Mouse (Mus musculus) skeletal muscle tissue, adult 2 months (tissue): ENCODE data around the gene Rdh14.

Experiments used
- DNase-seq: peaks from one replicate; pipeline ENCODE4 v3.0.0-alpha.2; 2012; ENCODE audit warnings: low read depth, low spot score

Rdh14 gene

GRCm38 (mm10) chr12:10390671-10391441, at the start of gene Rdh14:
Rdh14 (plus strand) TSS chr12:10390772.
- peak; percentile 91 for DNase-seq

DNA sequence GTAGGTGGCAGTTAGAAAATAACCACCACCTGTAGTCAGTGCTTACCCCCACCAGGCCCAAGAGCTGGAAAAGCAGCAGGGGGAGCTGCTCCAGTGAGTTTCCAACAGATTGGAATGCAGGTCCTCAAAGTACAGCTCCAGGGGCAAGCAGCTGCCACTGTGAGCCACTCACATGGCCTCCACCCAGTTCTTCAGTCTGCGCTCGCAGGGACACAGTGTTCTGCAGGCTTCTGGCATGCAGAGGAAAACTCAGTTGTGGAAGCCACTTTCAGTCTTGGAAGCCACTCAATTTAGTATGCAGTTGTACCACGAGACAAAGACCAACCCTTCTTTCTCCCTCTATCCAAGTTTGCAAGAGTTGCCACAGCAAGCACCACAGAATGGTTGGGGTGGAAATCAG, 39.9 kb upstream of the Rdh14 start:
- peak; percentile 42 for DNase-seq

DNA sequence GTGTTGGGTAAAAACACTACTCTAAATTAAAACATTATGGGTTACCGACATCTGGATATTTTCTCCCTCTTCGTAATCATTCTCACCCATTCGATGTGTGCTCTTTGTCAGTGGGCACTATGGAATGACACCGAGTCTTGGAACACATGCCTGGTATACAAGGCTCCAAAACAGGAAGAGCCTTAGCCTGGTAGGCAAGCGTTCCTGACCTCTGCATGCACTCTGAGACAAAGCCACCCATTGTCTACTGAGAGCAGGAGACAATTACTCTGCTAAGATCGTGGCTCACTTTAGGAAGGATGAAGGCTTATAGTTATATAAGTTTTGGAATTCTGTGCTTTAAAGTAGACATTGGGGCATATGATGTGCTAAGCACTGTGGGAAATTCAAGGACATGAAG, 32.8 kb upstream of the Rdh14 start:
- DNase-seq, result no peak

- DNase-seq, result no peak
These were observed 20.9 kb upstream of the Rdh14 start, which contains the start of gene Nt5c1b for GRCm38 (mm10) chr12:10369673-10370072. Nt5c1b (plus strand) TSS chr12:10369973.

GRCm38 (mm10) chr12:10400788-10401187, 10.2 kb downstream of the Rdh14 start:
- no peak for DNase-seq

GRCm38 (mm10) chr12:10402421-10403115, 12.0 kb downstream of the Rdh14 start:
- no peak for DNase-seq

DNA sequence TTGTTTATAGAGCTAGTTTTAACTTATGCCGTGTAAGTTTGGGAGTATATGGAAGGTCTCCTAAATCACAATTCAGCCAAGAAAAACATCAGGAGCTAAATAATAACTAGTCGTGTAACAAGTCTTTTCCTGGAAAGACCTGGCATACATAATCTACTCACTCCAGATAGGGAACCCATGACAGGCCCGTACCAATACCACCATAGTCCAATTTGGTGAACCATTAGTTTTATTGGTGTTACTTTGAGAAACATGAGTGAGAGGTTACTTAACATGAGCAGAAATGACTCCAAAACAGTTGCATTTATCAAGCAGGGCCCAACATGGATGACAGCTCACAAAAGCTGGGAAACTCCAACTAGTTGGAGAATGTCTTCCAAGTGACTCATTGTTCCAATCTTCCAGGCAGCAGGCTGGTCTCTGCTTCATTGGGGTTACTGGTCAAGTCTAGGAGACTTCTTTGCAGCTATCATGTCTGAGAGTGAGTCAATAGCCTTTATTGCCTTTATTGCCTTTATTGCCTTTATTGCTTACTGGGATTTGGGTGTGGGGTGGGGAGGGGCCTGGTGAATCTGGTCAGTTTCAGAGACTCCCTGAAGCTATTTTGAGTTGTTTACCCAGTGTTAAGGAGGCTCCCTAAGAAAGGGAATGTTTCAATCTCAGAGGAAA, 20.1 kb downstream of the Rdh14 start:
- no peak for DNase-seq

DNA sequence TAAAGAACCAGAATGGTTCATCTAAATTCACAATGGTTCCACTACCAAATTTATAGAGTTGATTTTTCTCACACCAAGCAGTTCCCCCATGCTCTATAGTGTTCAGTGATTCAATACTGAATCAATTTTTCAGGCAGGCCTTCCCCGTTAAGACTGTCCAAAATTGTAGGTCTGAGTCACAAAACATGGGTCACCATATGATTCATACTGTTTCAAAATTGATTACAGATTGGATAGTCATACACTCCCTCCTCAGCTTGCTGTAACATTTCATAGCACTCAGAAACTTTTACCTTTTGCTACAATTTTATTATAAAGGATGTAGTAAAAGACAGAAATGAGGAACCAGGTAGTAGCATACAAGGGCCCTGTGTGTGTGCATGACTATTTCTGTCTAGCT, 20.9 kb downstream of the Rdh14 start:
- no peak for DNase-seq

DNA sequence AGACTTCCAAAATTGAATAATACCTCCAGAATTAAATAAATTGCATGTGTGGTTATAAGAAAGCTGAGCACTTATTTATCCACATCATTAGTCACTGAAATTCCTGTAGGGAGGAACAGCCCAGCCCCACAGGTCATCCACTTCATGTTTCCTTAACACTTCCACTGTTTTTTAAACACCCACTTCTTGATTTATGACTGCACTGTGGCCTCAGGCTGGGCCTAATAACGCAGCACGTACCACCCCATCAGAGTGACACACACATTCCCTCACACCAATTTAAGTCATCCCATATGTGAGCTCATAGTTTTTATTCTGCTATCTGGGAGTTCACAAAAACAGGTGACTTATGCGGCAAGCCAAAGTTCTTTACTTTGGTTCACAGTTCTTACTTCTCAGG, 31.8 kb downstream of the Rdh14 start:
- peak; percentile 26 for DNase-seq

DNA sequence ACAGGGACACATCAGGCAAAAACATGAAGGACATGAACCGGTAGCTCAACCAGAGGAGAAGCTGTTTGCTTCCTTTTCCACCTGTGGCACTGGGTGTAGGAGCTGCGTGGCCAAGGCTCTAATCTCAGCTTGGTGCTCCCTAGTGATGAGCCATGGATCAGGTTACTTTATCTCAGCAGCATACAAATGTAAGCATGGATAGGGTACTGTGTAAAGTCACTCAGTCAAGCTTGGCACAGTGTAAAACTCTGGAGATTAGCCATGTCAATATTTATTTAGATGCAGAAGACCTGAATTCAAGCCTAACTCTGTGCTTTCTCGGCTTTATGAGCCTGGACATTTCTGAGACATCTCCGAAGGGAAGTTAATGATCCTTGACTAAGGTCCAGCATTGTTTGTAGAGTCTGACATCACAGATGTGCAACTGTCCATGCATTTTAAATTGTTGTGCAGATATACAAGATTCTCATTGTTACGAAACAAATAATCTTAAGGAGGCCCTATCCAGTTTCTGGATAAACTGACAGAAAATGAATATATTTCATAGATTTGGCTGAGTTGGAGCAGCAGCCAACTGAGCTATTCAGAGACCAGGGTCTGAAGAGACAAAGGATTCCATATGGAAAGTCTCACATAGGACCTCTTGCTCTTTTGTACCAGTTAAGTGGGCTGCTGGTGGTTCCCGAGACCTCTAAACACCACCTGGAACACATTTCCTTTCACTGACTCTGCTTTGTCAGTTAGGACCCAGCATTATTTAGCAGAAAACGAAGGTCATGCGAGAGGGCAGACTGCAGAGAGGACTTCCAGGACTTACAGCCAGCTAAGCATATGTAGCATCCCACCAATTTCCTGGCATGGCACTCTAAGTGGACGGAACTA, 35.7 kb downstream of the Rdh14 start:
- no peak for DNase-seq

- DNase-seq, result no peak
These were observed 40.4 kb downstream of the Rdh14 start for GRCm38 (mm10) chr12:10430999-10431398.

GRCm38 (mm10) chr12:10438054-10439001, 47.8 kb downstream of the Rdh14 start:
- peak; percentile 70 for DNase-seq

DNA sequence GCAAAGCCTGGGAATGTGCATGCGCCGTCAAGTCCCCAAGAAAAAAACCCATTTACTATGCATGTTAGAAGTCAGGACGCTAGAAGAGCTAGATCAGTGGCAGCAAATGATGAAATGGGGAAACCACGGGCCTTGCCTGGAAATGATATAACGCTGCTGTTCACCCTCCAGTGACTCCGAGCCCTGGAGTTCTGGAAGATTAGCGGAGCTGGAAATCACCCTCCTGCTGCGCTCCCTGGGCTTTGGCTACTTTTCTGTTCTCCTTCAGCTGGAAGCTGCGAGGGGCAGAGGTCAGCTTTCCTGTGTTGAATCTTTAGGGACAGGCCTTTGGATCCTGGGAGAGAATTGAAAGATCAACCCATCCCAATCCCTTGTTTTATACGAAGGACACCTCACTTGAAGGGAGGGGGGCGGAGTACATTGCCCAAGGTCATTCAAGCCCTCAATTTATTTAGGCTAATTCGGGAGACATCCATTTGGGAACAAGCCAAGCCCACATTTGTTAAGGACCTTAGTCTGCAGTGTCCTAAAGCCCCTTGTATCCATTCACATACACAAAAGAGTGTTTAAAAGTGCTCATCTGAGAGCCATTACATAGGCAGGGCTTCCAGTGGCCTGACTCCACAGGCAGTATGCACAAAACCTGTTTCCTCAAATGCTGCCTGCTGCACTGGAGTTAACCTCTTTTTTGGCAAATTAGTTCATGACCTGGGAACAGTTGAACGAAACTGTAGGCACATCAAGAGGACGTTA, 49.1 kb downstream of the Rdh14 start:
- peak; percentile 28 for DNase-seq
